Mouse (Mus musculus): ENCODE data around the gene D630039A03Rik. TPM values are rescaled to one million over a fixed set of nuclear protein-coding genes. Genes with fewer than 3 reads are reported as not detected.

D630039A03Rik gene
- 18.0 TPM for polyA plus RNA-seq (2017; shearing (Covaris generic))

DNA sequence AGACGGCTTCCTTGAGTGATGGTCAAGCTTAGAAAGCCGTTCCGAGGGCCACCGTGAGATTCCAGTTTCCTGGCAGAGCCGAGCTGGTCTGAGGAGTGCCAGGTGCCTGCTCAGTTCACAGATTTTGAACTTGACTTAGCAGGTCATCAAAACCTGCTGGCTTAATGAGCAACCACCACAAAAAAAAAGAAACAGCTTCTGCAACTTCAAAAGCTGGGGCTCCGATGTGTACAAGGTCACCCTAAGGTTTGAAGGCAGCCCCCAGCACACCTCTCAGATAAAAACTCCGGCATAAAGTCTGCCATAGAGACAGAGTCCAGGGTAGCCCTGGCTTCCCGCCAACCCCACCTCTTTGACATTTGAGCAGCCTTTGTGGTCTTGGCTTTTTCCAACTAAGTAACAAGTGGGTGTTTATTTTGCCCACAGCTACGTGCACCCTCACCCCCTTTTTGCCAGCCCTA, at the start of gene D630039A03Rik:
TSS of gene D630039A03Rik (minus strand) at position 97 of the 461 bp plus-strand sequence.

DNA sequence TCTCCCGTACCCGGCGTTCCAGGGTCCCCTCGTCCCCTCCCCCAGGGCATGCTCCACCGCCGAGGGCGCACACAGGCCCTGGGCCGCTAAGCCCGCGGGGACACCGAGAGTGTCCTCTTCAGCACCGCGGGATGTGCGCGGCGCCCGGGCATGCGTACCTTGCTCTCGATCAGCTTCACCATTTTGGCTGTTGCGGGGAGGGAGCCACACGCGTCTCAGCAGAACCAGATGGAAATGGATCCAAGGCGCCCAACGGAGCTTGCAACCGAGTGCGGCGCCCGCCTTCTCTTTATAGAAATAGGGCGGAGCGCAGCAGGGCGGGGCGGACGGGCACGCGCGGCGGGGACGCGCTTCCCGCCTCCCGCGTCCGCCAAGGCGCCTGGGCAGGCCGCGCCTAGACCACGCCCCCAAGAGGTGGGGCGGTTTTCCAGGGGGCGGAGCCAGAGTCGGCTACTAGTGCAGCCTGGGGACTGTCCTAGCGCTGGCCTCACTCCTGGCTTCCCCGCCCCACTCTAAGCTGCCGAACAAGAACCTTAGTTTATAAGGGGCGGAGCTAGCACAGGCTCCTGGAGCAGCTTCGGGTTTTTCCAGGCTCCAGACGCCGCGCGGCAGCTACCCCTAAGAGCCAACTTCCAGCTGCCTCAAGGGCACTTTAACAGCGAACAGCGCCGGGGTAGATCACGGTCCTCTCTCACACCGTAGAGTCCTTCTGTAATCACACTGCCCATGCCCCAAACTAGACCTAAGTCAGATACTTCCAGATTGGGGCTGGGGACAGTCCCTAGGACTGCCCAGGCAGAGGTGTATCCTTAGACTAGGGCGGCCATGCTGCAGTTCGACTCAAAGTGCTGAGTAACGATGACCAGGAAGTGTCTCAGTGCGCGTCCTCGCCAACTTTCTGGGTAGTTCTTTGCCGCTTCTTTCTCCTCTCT, 40.2 kb upstream of the D630039A03Rik start, which contains the start of gene Txn1:
TSS of gene Txn1 (minus strand) at position 383 of the 932 bp plus-strand sequence.

Other genes with a start within 250 kb of the D630039A03Rik start
- gene Akap2, start 198.6 kb downstream of the D630039A03Rik start, polyA plus RNA-seq (2017; shearing (Covaris generic)): 5.1 TPM
- gene Txn1, start 40.1 kb upstream of the D630039A03Rik start, polyA plus RNA-seq (2017; shearing (Covaris generic)): 168 TPM
- not detected for gene Txndc8, start 92.8 kb upstream of the D630039A03Rik start, polyA plus RNA-seq (2017; shearing (Covaris generic))

All from inflammation-experienced regulatory T-cells, adult 16 weeks (primary cell).